Mouse (Mus musculus): ENCODE measurements around the gene Gm17545. TPM values are rescaled to one million over a fixed set of nuclear protein-coding genes. Genes with fewer than 3 reads are reported as not detected.
A peak's percentile ranks its signal among the peaks of the same experiment; 100 is the strongest.

The Gm17545 gene
- polyA plus RNA-seq, 1 experiment from 2014 or later = not detected

- 88% methylated on average over 9 of the region's 9 CpGs for WGBS
- Histone ChIP-seq H3K4me1 (ENCODE audit: control insufficient read depth, insufficient read depth, low read length) (no peaks in the 10 kb centered on the region), H3K9me3 (ENCODE audit: control insufficient read depth, low read length) (no peaks in the 10 kb centered on the region), H3K4me2 (replicated peaks; ENCODE audit: low read depth, low read length) (no peak overlapping the region), H3K4me3 (ENCODE audit: low read length) (no peak overlapping the region), H3K27me3 (ENCODE audit: control insufficient read depth, insufficient read depth, low read length) (no peaks in the 10 kb centered on the region), H3K36me3 (ENCODE audit: control insufficient read depth, insufficient read depth, low read length) (no peaks in the 10 kb centered on the region), H3K27ac (ENCODE audit: low read depth, low read length) (no peak overlapping the region), H3K9ac (ENCODE audit: low read depth, low read length) (no peak overlapping the region)
- ATAC-seq (ENCODE audit: low FRiP score, low TSS enrichment) = no peak
Measured at GRCm38 (mm10) chr9:22494203-22494807, 40.2 kb downstream of the Gm17545 start.

- Histone ChIP-seq H3K36me3 (ENCODE audit: control insufficient read depth, insufficient read depth, low read length) (no peaks in the 10 kb centered on the region), H3K4me2 (replicated peaks; ENCODE audit: low read depth, low read length) (no peak overlapping the region), H3K27ac (ENCODE audit: low read depth, low read length) (no peak overlapping the region), H3K4me1 (ENCODE audit: control insufficient read depth, insufficient read depth, low read length) (no peaks in the 10 kb centered on the region), H3K9ac (ENCODE audit: low read depth, low read length) (no peak overlapping the region), H3K4me3 (ENCODE audit: low read length) (no peak overlapping the region), H3K9me3 (ENCODE audit: control insufficient read depth, low read length) (no peaks in the 10 kb centered on the region), H3K27me3 (ENCODE audit: control insufficient read depth, insufficient read depth, low read length) (no peaks in the 10 kb centered on the region)
- 86% methylated on average over 2 of the region's 2 CpGs for WGBS
- no peak for ATAC-seq (ENCODE audit: low FRiP score, low TSS enrichment)
Measured at GRCm38 (mm10) chr9:22495133-22495532, 41.0 kb downstream of the Gm17545 start.

GRCm38 (mm10) chr9:22497021-22497767 lies 43.1 kb downstream of the Gm17545 start:
- no peak for ATAC-seq (ENCODE audit: low FRiP score, low TSS enrichment)
- WGBS = 83% methylated on average over 6 of the region's 6 CpGs
- H3K36me3 ChIP-seq (ENCODE audit: control insufficient read depth, insufficient read depth, low read length) = no peaks in the 10 kb centered on the region

GRCm38 (mm10) chr9:22502972-22503371 lies 48.9 kb downstream of the Gm17545 start:
- WGBS = 75% methylated on average over 2 of the region's 2 CpGs
- no peak for ATAC-seq (ENCODE audit: low FRiP score, low TSS enrichment)
- Histone ChIP-seq H3K27me3 (ENCODE audit: control insufficient read depth, insufficient read depth, low read length) (no peaks in the 10 kb centered on the region), H3K4me1 (ENCODE audit: control insufficient read depth, insufficient read depth, low read length) (no peaks in the 10 kb centered on the region), H3K4me2 (replicated peaks; ENCODE audit: low read depth, low read length) (no peak overlapping the region), H3K36me3 (ENCODE audit: control insufficient read depth, insufficient read depth, low read length) (no peaks in the 10 kb centered on the region), H3K4me3 (ENCODE audit: low read length) (no peak overlapping the region), H3K9me3 (ENCODE audit: control insufficient read depth, low read length) (no peaks in the 10 kb centered on the region), H3K27ac (ENCODE audit: low read depth, low read length) (no peak overlapping the region), H3K9ac (ENCODE audit: low read depth, low read length) (no peak overlapping the region)

More at GRCm38 (mm10) chr9:22497021-22497767, 43.1 kb downstream of the Gm17545 start:
- Histone ChIP-seq H3K9ac (ENCODE audit: low read depth, low read length) (no peak overlapping the region), H3K9me3 (ENCODE audit: control insufficient read depth, low read length) (no peaks in the 10 kb centered on the region), H3K4me3 (ENCODE audit: low read length) (no peak overlapping the region), H3K4me2 (replicated peaks; ENCODE audit: low read depth, low read length) (no peak overlapping the region), H3K27me3 (ENCODE audit: control insufficient read depth, insufficient read depth, low read length) (no peaks in the 10 kb centered on the region), H3K27ac (ENCODE audit: low read depth, low read length) (no peak overlapping the region), H3K4me1 (ENCODE audit: control insufficient read depth, insufficient read depth, low read length) (no peaks in the 10 kb centered on the region)

GRCm38 (mm10) chr9:22503581-22503980 lies 49.5 kb downstream of the Gm17545 start:
- H3K4me1 ChIP-seq (ENCODE audit: control insufficient read depth, insufficient read depth, low read length) = no peaks in the 10 kb centered on the region
- no peaks in the 10 kb centered on the region for H3K36me3 ChIP-seq (ENCODE audit: control insufficient read depth, insufficient read depth, low read length)
- ATAC-seq (ENCODE audit: low FRiP score, low TSS enrichment) = peak; percentile 20; the same call in 1 of the 2 replicates
- H3K9ac ChIP-seq (ENCODE audit: low read depth, low read length) = no peak overlapping the region
- no peak overlapping the region for H3K27ac ChIP-seq (ENCODE audit: low read depth, low read length)
- H3K27me3 ChIP-seq (ENCODE audit: control insufficient read depth, insufficient read depth, low read length) = no peaks in the 10 kb centered on the region
- H3K4me3 ChIP-seq (ENCODE audit: low read length) = no peak overlapping the region
- WGBS = 73% methylated on average over 5 of the region's 5 CpGs
- no peak overlapping the region for H3K4me2 ChIP-seq (replicated peaks; ENCODE audit: low read depth, low read length)
- H3K9me3 ChIP-seq (ENCODE audit: control insufficient read depth, low read length) = no peaks in the 10 kb centered on the region

GRCm38 (mm10) chr9:22505574-22505973 lies 51.5 kb downstream of the Gm17545 start:
- H3K4me3 ChIP-seq (ENCODE audit: low read length) = no peak overlapping the region
- no peak overlapping the region for H3K9ac ChIP-seq (ENCODE audit: low read depth, low read length)
- ATAC-seq (ENCODE audit: low FRiP score, low TSS enrichment) = no peak
- 79% methylated on average over 2 of the region's 2 CpGs for WGBS
- no peak overlapping the region for H3K4me2 ChIP-seq (replicated peaks; ENCODE audit: low read depth, low read length)
- no peaks in the 10 kb centered on the region for H3K36me3 ChIP-seq (ENCODE audit: control insufficient read depth, insufficient read depth, low read length)
- no peaks in the 10 kb centered on the region for H3K9me3 ChIP-seq (ENCODE audit: control insufficient read depth, low read length)
- no peaks in the 10 kb centered on the region for H3K4me1 ChIP-seq (ENCODE audit: control insufficient read depth, insufficient read depth, low read length)
- no peaks in the 10 kb centered on the region for H3K27me3 ChIP-seq (ENCODE audit: control insufficient read depth, insufficient read depth, low read length)
- no peak overlapping the region for H3K27ac ChIP-seq (ENCODE audit: low read depth, low read length)

Other genes starting within 250 kb of the Gm17545 start
- 19.8 and 24.6 TPM in 2 replicates for gene Zfp809, start 228.6 kb upstream of the Gm17545 start, polyA plus RNA-seq (2014; fragmentation: Nextera tagmentation; extraction: Ambion mirVana)
- 5.3 and 7.8 TPM in 2 replicates for gene Zfp599, start 194.4 kb upstream of the Gm17545 start, polyA plus RNA-seq (2014; fragmentation: Nextera tagmentation; extraction: Ambion mirVana)
- gene Zfp810, start 146.6 kb upstream of the Gm17545 start, polyA plus RNA-seq (2014; fragmentation: Nextera tagmentation; extraction: Ambion mirVana) = 18.5 and 28.8 TPM in 2 replicates
- 34.6 and 54.3 TPM in 2 replicates for gene Anln, start 65.1 kb upstream of the Gm17545 start, polyA plus RNA-seq (2014; fragmentation: Nextera tagmentation; extraction: Ambion mirVana)
- 3.9 and 5.8 TPM in 2 replicates for gene 9530077C05Rik, start 42.8 kb upstream of the Gm17545 start, polyA plus RNA-seq (2014; fragmentation: Nextera tagmentation; extraction: Ambion mirVana)
- gene Rp9, start 15.5 kb downstream of the Gm17545 start, polyA plus RNA-seq (2014; fragmentation: Nextera tagmentation; extraction: Ambion mirVana) = 72.1 and 86.0 TPM in 2 replicates
- gene Bbs9, start 21.4 kb downstream of the Gm17545 start, polyA plus RNA-seq (2014; fragmentation: Nextera tagmentation; extraction: Ambion mirVana) = 6.2 and 12.3 TPM in 2 replicates

All from kidney, embryonic 14.5 days (tissue).